Mouse (Mus musculus): ENCODE results near the gene Six6. TPM values are rescaled to one million over a fixed set of nuclear protein-coding genes. Genes with fewer than 3 reads are reported as not detected.

Six6 gene
- polyA plus RNA-seq, 1 experiment from 2014 or later = not detected

- DNase-seq (ENCODE audit: low spot score) (peak; percentile 83), ATAC-seq (replicated peaks; ENCODE audit: low FRiP score, low read depth) (no peak)
- TF ChIP-seq CTCF (IDR thresholded peaks at IDR 0.05; ENCODE audit: low read depth) = peak; percentile 79
- 2% methylated on average over 6 of the region's 6 CpGs for whole genome bisulfite sequencing
- H3K4me1 ChIP-seq (replicated peaks; ENCODE audit: insufficient read depth, low read length) = no peaks in the 10 kb centered on the region
- no peak overlapping the region for H3K9ac ChIP-seq (ENCODE audit: low read depth, low read length)
- no peak overlapping the region for H3K27ac ChIP-seq
- H3K36me3 ChIP-seq (ENCODE audit: insufficient read depth, low read length) = no peaks in the 10 kb centered on the region
- H3K4me3 ChIP-seq (replicated peaks; ENCODE audit: low read depth, low read length) = no peak overlapping the region
- no peak overlapping the region for H3K4me2 ChIP-seq (ENCODE audit: low read length)
- H3K9me3 ChIP-seq (replicated peaks; ENCODE audit: low read length) = no peaks in the 10 kb centered on the region
- no peaks in the 10 kb centered on the region for H3K27me3 ChIP-seq (ENCODE audit: insufficient read depth, low read length)
These were observed 33.5 kb downstream of the Six6 start for GRCm38 (mm10) chr12:72973161-72973560.

- no peaks in the 10 kb centered on the region for H3K36me3 ChIP-seq (ENCODE audit: insufficient read depth, low read length)
- no peaks in the 10 kb centered on the region for H3K9me3 ChIP-seq (replicated peaks; ENCODE audit: low read length)
- H3K9ac ChIP-seq (ENCODE audit: low read depth, low read length) = no peak overlapping the region
- no peak overlapping the region for H3K27ac ChIP-seq
- ATAC-seq (replicated peaks; ENCODE audit: low FRiP score, low read depth) (no peak), DNase-seq (ENCODE audit: low spot score) (no peak)
- H3K27me3 ChIP-seq (ENCODE audit: insufficient read depth, low read length) = no peaks in the 10 kb centered on the region
- peak overlapping the region; percentile 48 for H3K4me2 ChIP-seq (ENCODE audit: low read length)
- no peak for TF ChIP-seq CTCF (IDR thresholded peaks at IDR 0.05; ENCODE audit: low read depth)
- 5% methylated on average over 7 of the region's 7 CpGs for WGBS
- H3K4me3 ChIP-seq (replicated peaks; ENCODE audit: low read depth, low read length) = peak overlapping the region; percentile 21; the same call in 1 of the 2 replicates
- H3K4me1 ChIP-seq (replicated peaks; ENCODE audit: insufficient read depth, low read length) = no peaks in the 10 kb centered on the region
These were observed 36.5 kb downstream of the Six6 start for GRCm38 (mm10) chr12:72976172-72976571.

- peak; percentile 85 for TF ChIP-seq CTCF (IDR thresholded peaks at IDR 0.05; ENCODE audit: low read depth)
- H3K9ac ChIP-seq (ENCODE audit: low read depth, low read length) = no peak overlapping the region
- no peak overlapping the region for H3K27ac ChIP-seq
- peak overlapping the region; percentile 48 for H3K4me2 ChIP-seq (ENCODE audit: low read length)
- DNase-seq (ENCODE audit: low spot score) (peak; percentile 93), ATAC-seq (replicated peaks; ENCODE audit: low FRiP score, low read depth) (no peak; the same call in 1 of the 2 replicates)
- H3K4me3 ChIP-seq (replicated peaks; ENCODE audit: low read depth, low read length) = peak overlapping the region; percentile 21; the same call in 1 of the 2 replicates
- H3K27me3 ChIP-seq (ENCODE audit: insufficient read depth, low read length) = no peaks in the 10 kb centered on the region
- no peaks in the 10 kb centered on the region for H3K9me3 ChIP-seq (replicated peaks; ENCODE audit: low read length)
- under 1% methylated on average over 12 of the region's 12 CpGs for WGBS
- no peaks in the 10 kb centered on the region for H3K4me1 ChIP-seq (replicated peaks; ENCODE audit: insufficient read depth, low read length)
- H3K36me3 ChIP-seq (ENCODE audit: insufficient read depth, low read length) = no peaks in the 10 kb centered on the region
These were observed 37.0 kb downstream of the Six6 start for GRCm38 (mm10) chr12:72976718-72977117.

GRCm38 (mm10) chr12:72977851-72978250 lies 38.2 kb downstream of the Six6 start:
- TF ChIP-seq CTCF (IDR thresholded peaks at IDR 0.05; ENCODE audit: low read depth) = no peak
- Histone ChIP-seq H3K9me3 (replicated peaks; ENCODE audit: low read length) (no peaks in the 10 kb centered on the region), H3K4me2 (ENCODE audit: low read length) (no peak overlapping the region), H3K27me3 (ENCODE audit: insufficient read depth, low read length) (no peaks in the 10 kb centered on the region), H3K9ac (ENCODE audit: low read depth, low read length) (no peak overlapping the region), H3K27ac (no peak overlapping the region), H3K4me1 (replicated peaks; ENCODE audit: insufficient read depth, low read length) (no peaks in the 10 kb centered on the region), H3K36me3 (ENCODE audit: insufficient read depth, low read length) (no peaks in the 10 kb centered on the region), H3K4me3 (replicated peaks; ENCODE audit: low read depth, low read length) (no peak overlapping the region)
- DNase-seq (ENCODE audit: low spot score) (no peak), ATAC-seq (replicated peaks; ENCODE audit: low FRiP score, low read depth) (no peak)
- 73% methylated on average over 3 of the region's 3 CpGs for WGBS

- 72% methylated on average over 5 of the region's 5 CpGs for WGBS
- no peak for ATAC-seq (replicated peaks; ENCODE audit: low FRiP score, low read depth)
- no peak for TF ChIP-seq CTCF (IDR thresholded peaks at IDR 0.05; ENCODE audit: low read depth)
These were observed 39.5 kb downstream of the Six6 start for GRCm38 (mm10) chr12:72979236-72979635.

GRCm38 (mm10) chr12:72982616-72983015 lies 42.9 kb downstream of the Six6 start:
- 78% methylated on average over 10 of the region's 10 CpGs for WGBS
- H3K9me3 ChIP-seq (replicated peaks; ENCODE audit: low read length) = no peaks in the 10 kb centered on the region
- H3K9ac ChIP-seq (ENCODE audit: low read depth, low read length) = no peak overlapping the region
- no peaks in the 10 kb centered on the region for H3K36me3 ChIP-seq (ENCODE audit: insufficient read depth, low read length)
- no peak for TF ChIP-seq CTCF (IDR thresholded peaks at IDR 0.05; ENCODE audit: low read depth)
- H3K4me3 ChIP-seq (replicated peaks; ENCODE audit: low read depth, low read length) = no peak overlapping the region
- no peak overlapping the region for H3K27ac ChIP-seq
- no peak for DNase-seq (ENCODE audit: low spot score)
- H3K27me3 ChIP-seq (ENCODE audit: insufficient read depth, low read length) = no peaks in the 10 kb centered on the region
- no peaks in the 10 kb centered on the region for H3K4me1 ChIP-seq (replicated peaks; ENCODE audit: insufficient read depth, low read length)
- H3K4me2 ChIP-seq (ENCODE audit: low read length) = no peak overlapping the region
- no peak for ATAC-seq (replicated peaks; ENCODE audit: low FRiP score, low read depth)

More at GRCm38 (mm10) chr12:72979236-72979635, 39.5 kb downstream of the Six6 start:
- Histone ChIP-seq H3K9me3 (replicated peaks; ENCODE audit: low read length) (no peaks in the 10 kb centered on the region), H3K9ac (ENCODE audit: low read depth, low read length) (no peak overlapping the region), H3K27me3 (ENCODE audit: insufficient read depth, low read length) (no peaks in the 10 kb centered on the region), H3K4me2 (ENCODE audit: low read length) (no peak overlapping the region), H3K4me1 (replicated peaks; ENCODE audit: insufficient read depth, low read length) (no peaks in the 10 kb centered on the region), H3K4me3 (replicated peaks; ENCODE audit: low read depth, low read length) (no peak overlapping the region), H3K36me3 (ENCODE audit: insufficient read depth, low read length) (no peaks in the 10 kb centered on the region), H3K27ac (no peak overlapping the region)
- no peak for DNase-seq (ENCODE audit: low spot score)
